Mouse (Mus musculus): ENCODE measurements around the gene Rwdd4a. TPM values are rescaled to one million over a fixed set of nuclear protein-coding genes. Genes with fewer than 3 reads are reported as not detected.

Rwdd4a gene
- polyA plus RNA-seq, 1 experiment from 2014 or later = 40.0 TPM

DNA sequence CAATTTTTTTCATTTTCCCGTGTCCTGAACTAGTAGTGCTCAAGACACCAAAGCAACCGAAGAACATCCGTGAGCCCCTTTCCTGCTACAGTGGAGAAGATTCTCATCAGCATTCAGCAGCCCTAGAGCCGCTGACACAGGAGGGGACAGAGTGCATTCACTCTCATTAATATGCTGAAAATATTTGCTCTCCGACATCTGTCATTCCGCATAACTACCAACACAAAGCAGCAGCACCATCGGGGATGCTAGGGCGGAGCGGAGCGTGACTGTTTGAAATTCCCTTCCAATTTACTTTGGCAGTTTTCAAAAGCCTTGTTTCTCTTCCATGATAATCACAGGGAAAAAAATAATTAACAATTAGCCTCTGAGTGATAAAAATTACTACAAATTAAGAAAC is 56.9 kb downstream of the Rwdd4a start:
- H3K4me2 ChIP-seq = no peak overlapping the region
- WGBS = 82% methylated on average over 10 of the region's 10 CpGs
- no peak overlapping the region for H3K27ac ChIP-seq
- H3K4me3 ChIP-seq (replicated peaks) = no peak overlapping the region
- no peak for ATAC-seq (ENCODE audit: insufficient read depth, low FRiP score, low read depth)
- no peaks in the 10 kb centered on the region for H3K9me3 ChIP-seq
- no peak overlapping the region for H3K9ac ChIP-seq
- H3K36me3 ChIP-seq = no peaks in the 10 kb centered on the region
- no peaks in the 10 kb centered on the region for H3K27me3 ChIP-seq (replicated peaks)
- H3K4me1 ChIP-seq = no peaks in the 10 kb centered on the region

DNA sequence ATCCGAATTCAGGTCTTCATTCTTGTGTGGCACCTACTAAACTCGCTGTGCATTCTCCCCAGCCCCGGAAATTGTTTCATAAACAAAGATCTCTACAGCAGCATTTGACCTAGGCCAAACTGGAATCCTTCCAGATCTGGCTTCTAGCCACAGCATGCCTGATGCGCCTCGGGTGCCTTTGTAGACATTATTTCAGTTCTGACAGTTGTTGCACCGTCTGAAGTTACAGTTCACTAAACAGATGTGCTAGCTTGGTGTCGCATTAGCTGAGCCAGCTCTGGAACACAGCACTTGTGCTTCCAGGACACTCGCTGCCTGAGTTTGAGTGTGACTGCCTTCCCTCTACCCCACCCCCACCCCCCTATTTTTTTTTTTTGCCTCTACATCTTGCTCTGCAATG is 67.2 kb downstream of the Rwdd4a start:
- no peak for ATAC-seq (ENCODE audit: insufficient read depth, low FRiP score, low read depth)
- Histone ChIP-seq H3K4me1 (no peaks in the 10 kb centered on the region), H3K36me3 (no peaks in the 10 kb centered on the region), H3K9me3 (no peaks in the 10 kb centered on the region), H3K27me3 (replicated peaks) (no peaks in the 10 kb centered on the region), H3K27ac (no peak overlapping the region), H3K4me3 (replicated peaks) (no peak overlapping the region), H3K4me2 (no peak overlapping the region), H3K9ac (no peak overlapping the region)
- WGBS = 58% methylated on average over 8 of the region's 8 CpGs

Small RNAs within 50 kb of the gene (microRNA-seq; reads per million reads assigned to microRNA genes)
- not detected for gene Gm27409

Other genes with a start within 250 kb of the Rwdd4a start
- gene Stox2, start 87.3 kb upstream of the Rwdd4a start, polyA plus RNA-seq (2015; fragmentation: Nextera tagmentation; extraction: Ambion mirVana) = 11.6 and 13.7 TPM in 2 replicates
- gene Trappc11, start 194 bp upstream of the Rwdd4a start, polyA plus RNA-seq (2015; fragmentation: Nextera tagmentation; extraction: Ambion mirVana) = 26.0 and 27.1 TPM in 2 replicates
- 13.3 and 15.8 TPM in 2 replicates for gene Ing2, start 141.9 kb downstream of the Rwdd4a start, polyA plus RNA-seq (2015; fragmentation: Nextera tagmentation; extraction: Ambion mirVana)
- gene Cdkn2aip, start 180.3 kb downstream of the Rwdd4a start, polyA plus RNA-seq (2015; fragmentation: Nextera tagmentation; extraction: Ambion mirVana) = 21.4 and 21.6 TPM in 2 replicates

All from stomach, embryonic 15.5 days (tissue).